Mouse (Mus musculus): ENCODE results near the gene Gm5538. TPM values are rescaled to one million over a fixed set of nuclear protein-coding genes. Genes with fewer than 3 reads are reported as not detected.

Gm5538 gene
- not detected in 2 replicates for polyA plus RNA-seq (2012; rRNA removed)

DNA sequence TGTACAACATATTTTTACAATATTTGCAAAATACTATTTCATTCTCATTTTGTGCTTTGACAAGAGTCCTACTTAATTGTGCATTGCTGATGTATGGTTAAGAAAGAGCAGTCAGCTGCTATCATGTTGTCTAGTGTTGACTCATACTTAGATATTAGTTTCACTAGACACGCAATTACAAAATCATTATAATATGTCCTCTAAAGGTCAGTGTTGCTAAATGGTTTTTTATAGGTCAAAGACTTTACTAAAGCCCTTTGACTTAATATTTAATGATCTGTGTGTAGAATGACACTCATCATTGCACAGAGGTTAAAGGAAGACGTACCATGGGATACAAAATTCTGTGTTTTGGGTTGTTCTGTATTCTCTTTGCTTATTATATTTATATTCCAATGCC is at the start of gene Gm5538:
Gm5538 (plus strand) TSS at position 301 of the 400 bp plus-strand sequence.
- WGBS, result 91% methylated on average over 2 of the region's 2 CpGs
- DNase-seq (ENCODE audit: low read depth, low spot score), result no peak

DNA sequence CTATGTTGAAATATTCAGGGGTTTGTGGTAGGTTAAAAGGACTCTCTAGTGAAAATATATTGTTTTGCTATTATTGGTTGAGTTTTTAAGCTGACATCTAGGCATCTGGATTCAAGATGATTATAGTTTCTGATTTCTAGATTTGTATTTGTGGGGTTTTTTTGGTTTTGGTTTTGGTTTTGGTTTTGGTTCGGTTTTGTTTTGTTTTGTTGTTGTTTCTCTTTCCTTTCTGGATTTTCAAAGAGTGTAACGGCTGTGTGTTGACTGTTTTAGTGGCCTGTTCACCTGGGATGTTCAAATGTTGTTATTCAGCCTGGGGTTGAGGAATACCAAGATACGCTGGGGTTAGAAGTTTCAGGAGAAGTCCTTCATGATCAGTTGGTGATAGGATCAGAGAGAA is 32.2 kb upstream of the Gm5538 start:
- no peak for DNase-seq (ENCODE audit: low read depth, low spot score)
- 76% methylated on average over 3 of the region's 3 CpGs for WGBS

- WGBS, result 90% methylated on average over 1 of the region's 1 CpGs
- DNase-seq (ENCODE audit: low read depth, low spot score), result no peak
Measured at GRCm38 (mm10) chr3:59702614-59703110, 26.9 kb upstream of the Gm5538 start.

GRCm38 (mm10) chr3:59739866-59740265 is 10.3 kb downstream of the Gm5538 start:
- 78% methylated on average over 1 of the region's 1 CpGs for WGBS
- DNase-seq (ENCODE audit: low read depth, low spot score), result no peak

DNA sequence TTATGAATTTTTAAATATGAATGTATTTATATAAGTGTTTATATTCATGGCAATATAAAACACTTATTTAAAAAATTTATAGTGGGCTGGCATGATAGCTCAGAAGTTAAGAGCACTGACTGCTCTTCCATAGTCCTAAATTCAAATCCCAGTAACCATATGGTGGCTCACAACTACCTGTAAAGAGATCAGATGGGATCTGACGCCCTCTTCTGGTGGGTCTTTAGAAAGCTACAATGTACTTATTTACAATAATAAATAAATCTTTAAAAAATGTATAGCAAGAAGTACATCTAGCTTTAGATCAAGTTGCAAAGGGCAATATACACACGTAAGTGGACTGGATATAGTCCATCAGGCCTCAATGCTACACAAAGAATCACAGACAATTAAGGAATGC is 14.6 kb downstream of the Gm5538 start:
- no peak for DNase-seq (ENCODE audit: low read depth, low spot score)
- WGBS, result 18% methylated on average over 2 of the region's 2 CpGs

Other genes starting within 250 kb of the Gm5538 start
- gene Gm8298, start 131.3 kb downstream of the Gm5538 start, polyA plus RNA-seq (2012; rRNA removed), result not detected in 2 replicates
- not detected in 2 replicates for gene C130079G13Rik, start 195.4 kb downstream of the Gm5538 start, polyA plus RNA-seq (2012; rRNA removed)

Measured in large intestine, adult 2 months (tissue).